Mouse (Mus musculus): ENCODE results near the gene Phf23. TPM values are rescaled to one million over a fixed set of nuclear protein-coding genes. Genes with fewer than 3 reads are reported as not detected.

Phf23 gene
- polyA plus RNA-seq, 1 experiment from 2014 or later, result 41.3 TPM

GRCm38 (mm10) chr11:69966860-69967517 lies 28.6 kb upstream of the Phf23 start:
- H3K9ac ChIP-seq (replicated peaks; ENCODE audit: low read length), result no peak overlapping the region
- ATAC-seq (ENCODE audit: low FRiP score, low TSS enrichment) (no peak), DNase-seq (peak; percentile 25)
- H3K4me1 ChIP-seq (ENCODE audit: control insufficient read depth, insufficient read depth, low read length), result 0 out of 2 replicates have a peak, but pooled peaks cover 5% of the 10 kb centered on the region
- no peaks in the 10 kb centered on the region for H3K9me3 ChIP-seq (ENCODE audit: control insufficient read depth, low read length)
- peaks cover 24% of the 10 kb centered on the region for H3K36me3 ChIP-seq (ENCODE audit: control insufficient read depth, insufficient read depth, low read length)
- H3K4me2 ChIP-seq (ENCODE audit: low read length), result peak overlapping the region; percentile 40
- 37% methylated on average over 17 of the region's 17 CpGs for WGBS
- peak overlapping the region; percentile 18 for H3K4me3 ChIP-seq (replicated peaks; ENCODE audit: low read depth, low read length)
- H3K27ac ChIP-seq (replicated peaks; ENCODE audit: low read depth, low read length), result no peak overlapping the region
- peaks cover 55% of the 10 kb centered on the region for H3K27me3 ChIP-seq (ENCODE audit: control insufficient read depth, insufficient read depth, low read length)

- H3K27me3 ChIP-seq (ENCODE audit: control insufficient read depth, insufficient read depth, low read length), result peaks cover 45% of the 10 kb centered on the region
- H3K4me3 ChIP-seq (replicated peaks; ENCODE audit: low read depth, low read length), result no peak overlapping the region
- H3K4me2 ChIP-seq (ENCODE audit: low read length), result no peak overlapping the region
- H3K27ac ChIP-seq (replicated peaks; ENCODE audit: low read depth, low read length), result no peak overlapping the region
- 0 out of 2 replicates have a peak, but pooled peaks cover 5% of the 10 kb centered on the region for H3K4me1 ChIP-seq (ENCODE audit: control insufficient read depth, insufficient read depth, low read length)
- no peaks in the 10 kb centered on the region for H3K9me3 ChIP-seq (ENCODE audit: control insufficient read depth, low read length)
- no peak overlapping the region for H3K9ac ChIP-seq (replicated peaks; ENCODE audit: low read length)
- DNase-seq (no peak), ATAC-seq (ENCODE audit: low FRiP score, low TSS enrichment) (no peak)
- peaks cover 39% of the 10 kb centered on the region for H3K36me3 ChIP-seq (ENCODE audit: control insufficient read depth, insufficient read depth, low read length)
- WGBS, result 92% methylated on average over 4 of the region's 4 CpGs
Measured at GRCm38 (mm10) chr11:69968793-69969192, 26.8 kb upstream of the Phf23 start.

- ATAC-seq (ENCODE audit: low FRiP score, low TSS enrichment), result no peak
- no peak overlapping the region for H3K27ac ChIP-seq (replicated peaks; ENCODE audit: low read depth, low read length)
- 90% methylated on average over 6 of the region's 6 CpGs for WGBS
- peaks cover 53% of the 10 kb centered on the region for H3K36me3 ChIP-seq (ENCODE audit: control insufficient read depth, insufficient read depth, low read length)
- H3K9ac ChIP-seq (replicated peaks; ENCODE audit: low read length), result no peak overlapping the region
- no peak overlapping the region for H3K4me2 ChIP-seq (ENCODE audit: low read length)
- DNase-seq, result no peak
- H3K27me3 ChIP-seq (ENCODE audit: control insufficient read depth, insufficient read depth, low read length), result peaks cover 31% of the 10 kb centered on the region
- H3K4me3 ChIP-seq (replicated peaks; ENCODE audit: low read depth, low read length), result no peak overlapping the region
- 0 out of 2 replicates have a peak, but pooled peaks cover 5% of the 10 kb centered on the region for H3K4me1 ChIP-seq (ENCODE audit: control insufficient read depth, insufficient read depth, low read length)
- H3K9me3 ChIP-seq (ENCODE audit: control insufficient read depth, low read length), result no peaks in the 10 kb centered on the region
Measured at GRCm38 (mm10) chr11:69970222-69970621, 25.4 kb upstream of the Phf23 start.

- WGBS, result 89% methylated on average over 3 of the region's 3 CpGs
- peaks cover 57% of the 10 kb centered on the region for H3K36me3 ChIP-seq (ENCODE audit: control insufficient read depth, insufficient read depth, low read length)
- peaks cover 26% of the 10 kb centered on the region for H3K27me3 ChIP-seq (ENCODE audit: control insufficient read depth, insufficient read depth, low read length)
Measured at GRCm38 (mm10) chr11:69970775-69971174, 24.8 kb upstream of the Phf23 start.

GRCm38 (mm10) chr11:69974907-69975306 lies 20.7 kb upstream of the Phf23 start:
- 97% methylated on average over 2 of the region's 2 CpGs for whole genome bisulfite sequencing

More at GRCm38 (mm10) chr11:69970775-69971174, 24.8 kb upstream of the Phf23 start:
- H3K9ac ChIP-seq (replicated peaks; ENCODE audit: low read length), result no peak overlapping the region
- ATAC-seq (ENCODE audit: low FRiP score, low TSS enrichment), result no peak
- H3K4me1 ChIP-seq (ENCODE audit: control insufficient read depth, insufficient read depth, low read length), result 0 out of 2 replicates have a peak, but pooled peaks cover 5% of the 10 kb centered on the region
- H3K4me2 ChIP-seq (ENCODE audit: low read length), result no peak overlapping the region
- DNase-seq, result no peak
- H3K9me3 ChIP-seq (ENCODE audit: control insufficient read depth, low read length), result no peaks in the 10 kb centered on the region
- no peak overlapping the region for H3K27ac ChIP-seq (replicated peaks; ENCODE audit: low read depth, low read length)
- H3K4me3 ChIP-seq (replicated peaks; ENCODE audit: low read depth, low read length), result no peak overlapping the region

GRCm38 (mm10) chr11:69976271-69976670 lies 19.3 kb upstream of the Phf23 start:
- peaks cover 11% of the 10 kb centered on the region for H3K4me1 ChIP-seq (ENCODE audit: control insufficient read depth, insufficient read depth, low read length)
- peaks cover 53% of the 10 kb centered on the region for H3K36me3 ChIP-seq (ENCODE audit: control insufficient read depth, insufficient read depth, low read length)
- H3K4me2 ChIP-seq (ENCODE audit: low read length), result no peak overlapping the region
- H3K9ac ChIP-seq (replicated peaks; ENCODE audit: low read length), result no peak overlapping the region
- WGBS, result 96% methylated on average over 4 of the region's 4 CpGs
- no peak for ATAC-seq (ENCODE audit: low FRiP score, low TSS enrichment)
- DNase-seq, result no peak
- H3K27ac ChIP-seq (replicated peaks; ENCODE audit: low read depth, low read length), result no peak overlapping the region
- H3K27me3 ChIP-seq (ENCODE audit: control insufficient read depth, insufficient read depth, low read length), result no peaks in the 10 kb centered on the region
- H3K4me3 ChIP-seq (replicated peaks; ENCODE audit: low read depth, low read length), result no peak overlapping the region
- H3K9me3 ChIP-seq (ENCODE audit: control insufficient read depth, low read length), result no peaks in the 10 kb centered on the region

More at GRCm38 (mm10) chr11:69974907-69975306, 20.7 kb upstream of the Phf23 start:
- Histone ChIP-seq H3K9ac (replicated peaks; ENCODE audit: low read length) (no peak overlapping the region), H3K4me2 (ENCODE audit: low read length) (no peak overlapping the region), H3K4me3 (replicated peaks; ENCODE audit: low read depth, low read length) (no peak overlapping the region), H3K27ac (replicated peaks; ENCODE audit: low read depth, low read length) (no peak overlapping the region), H3K27me3 (ENCODE audit: control insufficient read depth, insufficient read depth, low read length) (no peaks in the 10 kb centered on the region), H3K36me3 (ENCODE audit: control insufficient read depth, insufficient read depth, low read length) (peaks cover 61% of the 10 kb centered on the region), H3K9me3 (ENCODE audit: control insufficient read depth, low read length) (no peaks in the 10 kb centered on the region), H3K4me1 (ENCODE audit: control insufficient read depth, insufficient read depth, low read length) (peaks cover 11% of the 10 kb centered on the region)
- ATAC-seq (ENCODE audit: low FRiP score, low TSS enrichment), result no peak
- no peak for DNase-seq

- H3K36me3 ChIP-seq (ENCODE audit: control insufficient read depth, insufficient read depth, low read length), result peaks cover 40% of the 10 kb centered on the region
- H3K4me2 ChIP-seq (ENCODE audit: low read length), result peak overlapping the region; percentile 80
- H3K9me3 ChIP-seq (ENCODE audit: control insufficient read depth, low read length), result no peaks in the 10 kb centered on the region
- peak overlapping the region; percentile 100 for H3K4me3 ChIP-seq (replicated peaks; ENCODE audit: low read depth, low read length)
- DNase-seq, result no peak
- H3K27me3 ChIP-seq (ENCODE audit: control insufficient read depth, insufficient read depth, low read length), result no peaks in the 10 kb centered on the region
- peaks cover 33% of the 10 kb centered on the region for H3K4me1 ChIP-seq (ENCODE audit: control insufficient read depth, insufficient read depth, low read length)
- 3% methylated on average over 16 of the region's 16 CpGs for WGBS
- peak overlapping the region; percentile 98 for H3K9ac ChIP-seq (replicated peaks; ENCODE audit: low read length)
- peak overlapping the region; percentile 99 for H3K27ac ChIP-seq (replicated peaks; ENCODE audit: low read depth, low read length)
- no peak for ATAC-seq (ENCODE audit: low FRiP score, low TSS enrichment)
Measured at GRCm38 (mm10) chr11:69979827-69980195, 15.8 kb upstream of the Phf23 start.

GRCm38 (mm10) chr11:69980196-69981140 lies 15.1 kb upstream of the Phf23 start:
- H3K36me3 ChIP-seq (ENCODE audit: control insufficient read depth, insufficient read depth, low read length), result peaks cover 40% of the 10 kb centered on the region
- H3K4me2 ChIP-seq (ENCODE audit: low read length), result peak overlapping the region; percentile 80
- H3K9ac ChIP-seq (replicated peaks; ENCODE audit: low read length), result peak overlapping the region; percentile 98
- H3K4me3 ChIP-seq (replicated peaks; ENCODE audit: low read depth, low read length), result peak overlapping the region; percentile 100
- no peaks in the 10 kb centered on the region for H3K27me3 ChIP-seq (ENCODE audit: control insufficient read depth, insufficient read depth, low read length)
- peaks cover 33% of the 10 kb centered on the region for H3K4me1 ChIP-seq (ENCODE audit: control insufficient read depth, insufficient read depth, low read length)
- under 1% methylated on average over 43 of the region's 60 CpGs for WGBS
- H3K27ac ChIP-seq (replicated peaks; ENCODE audit: low read depth, low read length), result peak overlapping the region; percentile 99
- DNase-seq (peak; percentile 99), ATAC-seq (ENCODE audit: low FRiP score, low TSS enrichment) (peak; percentile 95)
- H3K9me3 ChIP-seq (ENCODE audit: control insufficient read depth, low read length), result no peaks in the 10 kb centered on the region
